Mouse (Mus musculus) naive thymus-derived CD4-positive, alpha-beta T cell, adult 2 months (primary cell): Measurements from ENCODE around the gene Tmem51.

Experiments
- DNase-seq: peaks from one replicate; pipeline ENCODE4 v3.0.0-alpha.2; 2011; ENCODE audit warnings: low read depth

Gene Tmem51

DNA sequence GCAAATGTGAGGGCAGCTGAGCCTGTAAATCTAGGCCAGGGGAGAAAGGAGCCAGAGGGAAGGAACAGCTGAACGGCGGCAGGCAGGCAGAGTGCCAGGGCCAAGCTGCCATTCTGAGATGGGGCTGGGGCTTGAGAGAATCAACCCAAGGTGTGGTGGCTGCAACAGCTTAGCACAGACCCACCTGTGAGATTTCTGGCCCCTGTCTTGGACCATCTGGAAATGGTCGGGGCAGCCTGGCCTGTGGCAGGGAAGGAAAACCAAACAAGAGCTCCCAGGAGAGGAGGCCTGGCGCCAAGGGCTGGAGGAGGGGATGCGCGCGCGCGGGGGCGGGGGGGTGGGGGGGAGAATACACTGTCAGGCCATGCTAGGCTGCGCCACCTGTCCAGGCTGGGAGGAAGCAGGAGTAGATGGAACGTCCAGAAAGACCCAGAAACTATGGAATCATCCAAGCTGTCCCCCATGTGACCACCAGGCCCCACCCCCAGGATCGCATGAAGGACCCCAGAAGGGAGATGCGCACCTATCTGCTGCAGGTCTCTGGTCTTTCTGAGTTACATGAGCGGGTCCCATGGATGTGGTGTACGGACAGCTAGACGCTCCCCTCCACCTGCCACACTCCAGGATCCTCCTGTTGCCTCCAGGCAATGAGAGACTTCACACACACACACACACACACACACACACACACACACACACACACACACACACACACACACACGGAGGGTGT is 3.0 kb downstream of the Tmem51 start:
- DNase-seq, result no peak

DNA sequence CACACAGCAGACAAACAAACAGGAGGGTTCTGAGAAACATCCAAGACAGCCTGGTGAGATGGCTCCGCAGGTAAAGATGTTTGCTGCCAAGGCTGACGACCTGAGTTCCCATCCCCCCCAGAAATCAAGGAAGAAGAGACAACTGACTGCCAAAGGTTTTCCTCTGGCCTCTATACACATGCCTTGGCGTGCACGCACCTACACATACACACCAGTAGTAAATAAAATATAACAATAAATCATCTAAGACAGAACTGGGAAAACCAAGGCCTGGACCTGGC is 3.7 kb downstream of the Tmem51 start:
- no peak for DNase-seq

DNA sequence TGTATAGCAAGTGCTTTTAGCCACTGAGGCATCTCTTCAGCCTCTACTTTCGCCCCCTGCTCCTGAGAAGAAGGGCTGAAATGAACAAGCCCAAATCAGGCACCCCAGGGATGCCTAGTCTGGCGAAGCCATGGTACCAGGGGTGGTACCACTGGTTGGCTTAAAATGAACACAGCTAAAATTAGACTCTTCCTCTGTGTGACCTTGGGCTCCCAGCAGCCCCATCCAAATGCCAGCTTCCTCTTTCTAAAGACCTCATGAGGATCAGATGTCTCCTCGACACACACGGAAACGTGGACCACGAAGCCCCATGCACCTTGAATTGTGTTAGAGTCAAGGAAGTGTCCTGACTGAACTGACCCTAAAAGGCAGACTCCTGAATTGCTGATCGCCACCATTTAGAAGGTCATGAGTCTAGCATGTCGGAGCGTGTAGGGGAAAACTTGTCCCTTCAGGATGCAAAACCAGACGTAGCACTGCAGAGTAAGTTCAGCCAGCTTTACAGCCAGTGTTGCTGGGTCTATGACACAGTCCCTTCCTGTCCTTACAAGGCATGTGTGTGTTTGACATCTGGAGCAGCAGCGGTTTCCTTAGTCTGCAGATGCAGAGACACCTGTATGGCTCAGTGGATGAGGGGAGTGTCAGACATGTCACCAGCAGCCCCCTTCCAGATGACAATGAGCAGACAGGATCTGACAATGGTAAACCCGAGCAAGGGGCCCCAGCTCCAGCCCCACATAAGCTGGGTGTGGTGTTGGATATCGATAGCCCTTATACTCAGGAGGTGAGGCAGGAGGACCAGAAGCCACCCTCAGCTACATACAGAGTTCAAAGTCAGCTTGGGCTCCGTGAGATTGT is 4.2 kb downstream of the Tmem51 start:
- no peak for DNase-seq

DNA sequence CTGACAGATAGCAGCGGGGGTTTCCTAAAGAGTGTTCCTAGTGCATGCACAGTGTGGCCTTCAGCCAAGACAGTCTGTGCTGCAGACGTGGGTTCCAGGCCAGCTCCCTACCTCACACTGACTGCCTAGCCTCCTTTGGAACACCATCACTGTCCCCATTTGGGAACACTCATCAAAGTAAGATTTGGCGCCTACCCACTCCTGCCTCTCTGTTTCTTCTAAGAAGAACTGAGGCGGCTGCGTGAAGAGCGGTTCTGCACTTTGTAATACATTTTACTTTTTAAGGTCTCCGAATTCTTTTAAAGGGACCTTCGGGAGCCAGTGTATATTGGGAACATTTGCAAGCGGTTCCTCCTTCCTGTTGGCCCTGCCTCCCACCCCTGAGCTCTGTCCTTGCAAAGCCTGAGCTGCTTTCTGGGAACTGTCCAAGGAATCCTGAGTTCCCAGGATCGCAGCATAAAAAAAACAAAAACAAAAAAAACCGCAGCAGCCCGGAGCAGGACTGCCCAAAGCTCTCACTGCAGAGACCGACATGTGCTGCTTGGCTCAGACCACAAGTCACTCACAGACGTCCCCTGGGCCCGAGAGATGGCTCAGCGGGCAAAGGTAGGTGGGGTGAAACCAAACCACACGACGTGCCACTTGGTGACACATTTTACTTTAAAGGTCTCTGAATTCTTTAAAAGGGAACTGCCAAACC is 6.4 kb downstream of the Tmem51 start:
- DNase-seq, result no peak

DNA sequence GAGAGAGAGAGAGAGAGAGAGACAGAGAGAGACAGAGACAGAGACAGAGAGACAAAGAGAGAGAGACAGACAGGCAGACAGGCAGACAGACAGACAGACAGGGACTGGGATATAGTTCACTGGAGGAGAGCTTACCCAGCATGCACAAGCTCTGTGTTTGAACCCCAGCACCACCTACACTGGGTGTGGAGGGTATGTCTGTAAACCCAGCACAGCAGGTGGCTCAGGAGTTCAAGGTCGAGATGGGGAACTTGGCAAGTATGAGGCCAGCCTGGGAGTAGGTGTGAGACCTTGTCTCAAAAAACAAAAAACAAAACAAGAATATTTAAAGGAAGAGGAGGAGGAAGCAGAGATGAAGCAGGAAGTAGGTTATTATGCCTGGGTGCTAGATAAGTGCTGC is 7.2 kb downstream of the Tmem51 start:
- DNase-seq, result no peak

DNA sequence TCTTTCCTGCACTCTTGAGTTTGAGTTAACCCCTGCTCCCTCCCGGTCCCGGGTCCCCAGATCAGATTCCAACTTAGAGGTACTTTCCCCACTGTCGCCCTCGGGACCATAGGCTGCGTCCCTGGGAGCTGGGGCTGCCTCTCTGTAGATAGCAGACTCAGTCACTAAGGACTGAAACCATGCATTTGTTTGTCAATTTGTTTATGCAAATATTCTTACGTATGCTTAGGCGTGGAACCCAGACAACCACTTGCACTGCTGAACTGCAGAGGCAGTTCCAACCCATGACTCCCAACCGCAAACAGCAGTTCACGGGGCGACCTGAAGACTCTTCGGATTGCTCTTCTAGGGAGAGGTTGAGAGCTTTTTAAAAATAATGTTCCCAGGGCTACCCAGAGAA is 8.2 kb downstream of the Tmem51 start:
- no peak for DNase-seq

DNA sequence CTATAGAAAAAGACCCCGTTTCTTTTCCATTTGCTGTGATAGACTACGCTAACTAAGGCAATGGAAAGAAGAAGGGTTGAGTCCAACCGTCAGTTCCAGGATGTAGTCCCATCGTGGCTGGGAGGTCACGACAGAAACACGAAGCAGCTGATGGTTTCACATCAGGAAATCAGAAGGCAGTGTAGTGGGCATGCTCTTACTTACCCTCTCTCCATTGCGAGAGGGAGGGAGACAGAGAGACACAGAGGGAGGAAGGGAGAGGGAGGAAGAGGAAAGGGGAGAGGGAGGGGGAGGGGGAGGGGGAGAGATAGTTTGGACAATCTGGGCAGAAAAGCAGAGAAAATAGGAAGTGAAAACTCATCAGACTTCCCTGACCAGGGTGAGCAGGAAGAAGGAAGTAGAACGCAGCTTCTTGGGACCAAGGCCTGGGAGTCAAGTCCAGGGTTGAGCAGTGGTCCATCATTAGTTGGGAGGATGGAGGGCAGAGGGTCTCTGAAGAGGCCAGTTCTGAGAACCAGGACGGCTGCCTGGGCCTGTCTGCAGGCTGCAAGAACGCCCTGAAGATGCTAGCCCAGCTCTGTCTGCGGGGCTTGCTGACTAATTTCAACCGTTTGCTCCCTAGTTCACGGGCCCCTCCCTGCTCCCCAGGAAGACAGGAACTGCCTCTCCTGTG is 9.9 kb downstream of the Tmem51 start:
- no peak for DNase-seq

DNA sequence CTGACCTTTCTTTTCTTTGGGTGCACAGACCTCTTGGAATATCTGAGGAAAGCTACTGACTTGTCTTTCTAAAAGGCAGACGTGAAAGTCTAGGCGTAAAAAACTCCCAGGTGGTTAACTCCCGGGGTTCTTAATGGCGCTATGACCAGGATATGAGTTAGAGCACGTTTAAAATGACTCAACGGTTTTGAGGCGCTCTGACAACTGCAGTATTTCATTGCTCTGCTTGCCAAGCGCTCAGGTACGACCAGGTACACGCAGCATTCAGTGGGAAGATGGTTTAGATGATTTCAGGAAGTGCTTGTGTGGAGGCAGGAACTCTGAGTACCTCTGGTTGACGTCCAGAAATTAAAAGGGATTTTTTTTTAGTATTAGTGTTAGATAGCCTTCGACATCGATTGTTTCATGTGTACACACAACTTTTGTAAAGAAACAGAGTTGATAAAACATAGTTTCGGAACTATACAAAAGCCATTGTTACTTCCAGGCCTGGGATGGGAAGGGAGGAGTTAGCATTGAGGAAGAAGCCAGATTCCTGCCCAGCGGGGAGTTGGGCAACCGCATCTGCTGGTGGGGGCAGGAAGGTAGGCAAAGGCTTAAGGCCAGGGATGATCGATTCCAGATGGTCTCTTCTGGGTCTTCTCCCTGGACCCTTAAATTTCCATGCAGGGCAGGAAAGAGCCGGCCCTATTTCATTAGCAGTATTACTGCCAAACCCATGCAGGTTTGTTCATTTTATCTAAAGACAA is 12.7 kb downstream of the Tmem51 start:
- DNase-seq, result no peak

DNA sequence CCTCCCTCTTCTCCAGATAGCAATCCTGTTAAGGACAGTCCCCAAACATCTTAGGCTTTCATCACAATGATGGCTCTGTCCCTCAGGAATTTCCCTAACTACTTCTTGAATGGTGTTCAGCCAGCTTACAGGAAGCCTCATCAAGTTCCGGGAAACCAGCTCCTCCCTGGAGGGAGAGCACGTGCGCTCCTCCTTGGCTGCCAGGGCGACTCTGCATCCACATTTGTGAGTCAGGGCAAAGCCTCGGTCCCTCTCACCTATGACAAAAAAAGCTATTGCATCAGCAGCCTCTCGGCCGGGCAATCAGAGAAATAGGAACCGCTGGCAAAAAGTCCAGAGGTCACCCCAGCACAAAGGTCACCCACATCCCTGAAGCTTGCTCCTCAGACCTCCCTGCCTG is 13.3 kb downstream of the Tmem51 start:
- no peak for DNase-seq

DNA sequence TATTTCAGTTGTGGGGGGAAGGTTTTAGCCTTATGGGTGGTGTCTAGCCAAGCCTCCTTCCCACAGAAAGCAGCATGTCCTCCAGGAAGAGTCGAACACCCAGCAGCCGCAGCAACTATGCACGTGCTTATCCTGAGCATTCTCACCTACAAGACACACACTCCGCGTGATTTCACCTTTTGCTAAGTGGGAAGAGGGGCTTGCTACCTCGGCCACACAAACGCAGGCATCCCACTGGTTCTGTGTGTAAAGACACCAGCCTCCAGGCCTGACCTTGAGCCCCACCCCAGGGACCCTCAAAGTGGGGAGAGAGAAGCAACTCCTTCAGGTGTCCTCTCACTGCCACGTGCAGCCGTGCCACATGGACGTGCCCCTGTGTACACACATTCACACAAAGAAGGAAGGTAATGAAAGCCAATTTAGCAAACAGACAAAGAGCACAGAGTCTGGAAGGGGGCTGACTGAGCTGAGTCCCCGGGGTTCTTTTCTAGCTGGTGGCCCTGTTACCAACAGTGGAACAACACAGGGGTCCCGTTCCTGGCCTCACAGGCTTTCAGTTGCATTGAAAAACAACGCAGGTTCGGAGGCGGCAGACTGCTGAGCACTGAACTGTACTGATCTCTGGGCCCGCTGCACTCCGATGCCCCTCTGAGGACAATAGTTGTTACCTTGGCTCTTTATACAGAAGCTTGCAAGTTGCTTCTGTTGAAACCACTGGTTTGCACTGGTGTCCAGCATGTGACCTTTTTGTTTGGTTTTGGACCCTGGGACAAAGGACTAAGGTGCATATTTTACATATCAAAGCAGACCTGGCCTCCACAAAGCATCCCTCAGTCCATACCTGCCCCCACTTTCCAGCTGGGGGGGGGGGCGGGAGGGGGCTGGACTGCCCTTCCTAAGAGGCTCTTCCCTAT is 14.9 kb downstream of the Tmem51 start:
- DNase-seq, result no peak

DNA sequence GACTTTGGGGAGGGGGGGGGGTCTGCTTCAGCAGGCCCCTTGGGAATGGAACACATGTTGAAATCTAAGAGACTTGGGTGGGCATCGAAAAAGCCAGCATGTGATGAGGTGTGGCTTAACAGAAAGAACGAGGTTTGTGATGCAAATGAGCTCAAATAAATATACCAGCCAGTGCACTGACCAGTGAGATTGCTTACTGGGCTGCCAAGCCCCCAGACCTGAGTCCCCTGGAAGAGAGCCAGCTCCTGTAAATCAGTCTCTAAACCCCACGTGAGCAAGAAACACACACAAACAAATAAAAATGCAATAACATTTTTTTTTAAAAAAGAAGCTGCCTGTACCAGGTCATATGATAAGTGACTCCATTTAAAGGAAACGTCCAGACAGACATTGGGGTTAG is 17.5 kb downstream of the Tmem51 start:
- DNase-seq, result no peak

DNA sequence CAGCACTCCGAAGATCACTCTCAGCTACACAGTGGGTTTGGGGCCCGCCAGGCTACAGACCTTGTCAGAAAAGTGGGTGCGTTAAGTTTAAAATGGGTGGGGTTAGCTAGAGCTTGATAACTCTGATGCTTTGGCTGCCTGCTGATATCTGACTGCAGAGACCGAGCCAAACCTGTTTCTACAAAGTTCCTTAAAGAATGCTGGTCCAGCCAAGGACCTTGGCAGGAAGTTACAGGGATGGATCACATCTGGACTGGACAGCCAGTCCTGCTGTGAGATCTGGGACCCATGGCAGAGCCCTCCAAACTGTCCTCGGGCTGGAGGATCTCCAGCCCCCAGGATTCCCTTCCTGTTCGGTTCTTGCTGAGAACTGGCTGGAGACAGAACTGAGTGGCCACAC is 18.3 kb downstream of the Tmem51 start:
- no peak for DNase-seq

DNA sequence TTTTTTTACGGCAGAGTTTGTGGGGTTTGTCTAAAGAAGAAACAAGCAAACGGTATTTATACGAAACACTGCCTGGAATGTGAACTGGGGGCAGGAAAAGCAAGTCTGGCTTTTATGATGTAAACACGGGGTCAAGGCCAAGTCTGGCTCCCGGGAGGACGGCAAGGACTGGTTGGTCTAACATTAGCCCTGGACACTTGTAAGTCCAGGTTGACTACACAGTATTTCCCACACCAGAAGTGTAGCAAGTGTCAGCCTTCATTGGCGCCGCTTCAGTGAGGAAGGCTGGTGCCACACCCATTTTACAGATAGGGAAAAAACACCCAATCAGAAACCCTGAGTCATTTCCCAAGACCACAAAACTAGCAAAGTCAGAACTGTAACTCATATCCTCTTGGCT is 18.8 kb downstream of the Tmem51 start:
- no peak for DNase-seq

DNA sequence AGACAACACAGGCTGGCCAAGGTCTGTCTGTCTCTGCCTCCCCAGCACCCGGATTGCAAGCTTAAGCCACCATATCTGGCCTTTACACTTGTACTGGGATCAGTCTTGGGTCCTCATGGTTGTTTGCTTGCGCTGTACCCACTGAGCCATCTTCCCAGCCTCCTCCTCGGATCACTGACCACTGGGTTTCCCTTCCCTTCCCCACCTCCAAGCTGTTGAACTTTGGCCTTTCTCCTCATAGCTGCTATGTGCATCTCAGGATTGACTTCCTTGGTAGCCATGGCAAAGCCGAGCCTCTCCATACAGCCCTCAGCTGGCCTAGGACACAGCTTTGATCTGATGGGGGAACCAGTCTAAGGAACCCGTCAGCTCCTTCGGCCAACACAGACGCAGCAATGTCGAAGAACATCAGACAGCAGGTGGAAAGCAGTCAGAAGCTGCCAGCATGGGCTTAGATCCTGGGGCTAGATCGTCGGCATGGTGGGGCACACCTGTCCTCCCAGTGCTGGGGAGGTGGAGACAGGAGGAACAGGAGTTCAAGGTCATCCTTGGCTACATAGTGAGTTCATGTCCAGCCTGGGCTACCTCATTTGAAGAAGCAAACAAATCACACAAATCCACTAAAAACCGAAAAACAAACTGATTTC is 19.4 kb downstream of the Tmem51 start:
- no peak for DNase-seq

DNA sequence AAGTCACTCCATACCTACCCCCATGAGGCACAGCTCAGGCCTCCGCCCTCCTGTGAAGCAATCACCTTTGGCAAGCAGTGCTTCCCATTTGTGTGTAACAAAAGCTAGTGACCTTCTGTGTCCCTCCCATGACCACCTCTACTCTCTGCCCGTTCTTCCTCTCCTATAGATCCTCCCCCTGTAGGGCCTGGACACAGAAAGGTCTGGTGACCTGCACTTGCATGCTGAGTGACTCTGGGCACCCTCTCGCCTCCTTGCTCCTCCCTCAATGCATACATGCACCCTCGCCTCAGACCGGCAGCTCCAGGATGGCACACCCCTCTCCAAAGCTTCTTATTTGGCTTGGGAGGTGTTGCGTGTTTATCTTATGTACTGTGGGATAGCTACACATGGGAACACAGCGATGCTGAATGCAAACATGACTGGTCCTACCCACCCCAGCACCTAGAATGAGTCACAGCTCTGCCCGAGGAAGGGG is 21.0 kb downstream of the Tmem51 start:
- no peak for DNase-seq

DNA sequence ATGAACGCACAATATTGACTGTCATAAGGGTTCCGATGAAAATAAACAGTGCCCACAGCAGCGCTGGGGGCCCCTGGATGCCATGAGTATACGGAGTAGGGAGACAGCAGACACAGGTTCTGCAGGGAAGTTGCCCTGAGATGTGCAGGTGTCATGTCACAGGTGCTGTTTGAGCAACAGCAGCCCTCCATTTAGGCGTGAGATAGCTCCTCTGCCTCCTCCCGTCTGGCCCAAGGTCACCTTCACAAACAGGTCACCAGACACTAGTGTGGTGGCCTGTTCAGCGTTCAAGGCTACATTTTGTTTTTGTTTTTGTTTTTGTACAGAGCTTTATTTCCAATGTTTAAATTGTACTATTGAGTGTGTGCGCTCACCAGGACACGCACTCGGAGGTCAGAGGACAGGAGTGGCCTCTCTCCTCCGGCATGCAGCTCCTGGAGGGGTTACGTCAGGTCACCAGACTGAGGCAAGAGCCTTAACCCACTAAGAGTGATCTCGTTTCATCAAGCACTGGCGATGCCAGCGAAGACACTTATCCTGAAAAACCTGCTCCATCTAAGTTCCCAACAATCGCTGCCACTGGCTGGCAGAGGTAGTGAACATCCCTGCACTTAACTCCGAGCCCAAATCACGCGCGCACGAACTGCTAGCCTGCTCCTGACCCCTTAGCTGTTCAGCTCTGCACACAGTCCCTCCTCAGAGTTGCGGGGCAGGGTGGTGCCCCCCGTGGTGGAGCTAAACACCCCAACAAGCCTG is 22.4 kb downstream of the Tmem51 start:
- no peak for DNase-seq

DNA sequence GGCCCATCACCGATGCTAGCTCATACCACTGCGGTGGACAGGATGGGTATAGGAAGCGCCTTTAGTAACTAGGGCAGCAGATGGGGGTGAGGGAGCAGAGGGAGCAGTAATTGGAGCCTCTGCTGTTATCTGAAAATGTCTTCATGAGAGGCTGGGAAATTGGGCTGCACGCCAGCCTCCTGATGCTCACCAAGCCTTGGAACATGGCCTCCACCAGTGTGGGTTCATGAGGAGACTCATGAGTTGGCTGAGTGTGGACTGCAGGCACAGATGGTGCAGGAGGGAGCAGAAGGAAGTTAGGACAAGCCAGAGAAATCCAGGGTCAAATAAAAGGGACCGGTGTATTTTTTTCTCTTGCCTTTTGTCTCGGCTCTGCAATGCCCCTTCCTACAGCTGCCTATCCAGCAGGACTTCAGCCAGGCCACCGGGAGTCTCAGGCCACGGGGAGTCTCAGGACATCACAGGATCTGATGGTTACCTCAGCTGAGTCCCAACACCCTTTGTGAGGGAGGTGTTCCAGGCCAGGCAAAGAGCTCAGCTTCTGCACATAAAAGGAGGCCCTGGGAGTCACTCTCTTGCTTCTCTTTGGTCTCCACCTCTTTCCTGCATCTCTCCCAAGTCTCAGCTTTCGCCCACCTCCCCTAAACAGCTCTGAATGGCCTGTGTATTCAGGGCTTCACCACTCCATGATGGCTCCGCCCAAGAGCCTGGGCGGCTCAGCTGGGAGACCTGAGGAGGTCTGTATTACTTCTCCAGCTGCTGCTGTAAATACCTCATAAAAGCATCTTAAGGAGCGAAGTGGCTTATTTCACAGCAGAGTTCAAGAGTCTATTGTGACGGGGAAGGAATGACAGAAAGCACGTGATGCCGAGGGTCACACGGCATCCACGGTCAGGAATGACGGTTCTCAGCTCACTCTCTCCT is 23.4 kb downstream of the Tmem51 start:
- no peak for DNase-seq

DNA sequence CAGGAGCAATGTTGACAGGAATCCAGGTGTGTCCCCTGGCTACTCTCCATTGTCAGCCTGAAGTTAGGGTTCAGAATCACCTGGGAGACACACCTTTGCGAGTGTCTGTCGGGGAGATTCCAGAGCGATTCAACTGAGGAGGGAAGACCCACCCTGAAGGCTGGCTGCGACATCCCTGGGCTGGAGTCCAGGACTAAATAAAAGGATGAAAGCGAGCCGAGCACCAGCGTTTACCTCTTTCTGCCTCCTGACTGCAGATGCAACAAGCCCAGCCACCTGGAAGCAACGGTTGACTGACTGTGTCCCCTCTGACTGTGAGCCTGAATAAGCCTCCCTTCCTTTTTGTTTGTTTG is 24.3 kb downstream of the Tmem51 start:
- no peak for DNase-seq
